Mouse (Mus musculus) MEL (cell line): ENCODE measurements around the gene Gm20388.

ENCODE experiments used
- ETS1 ChIP-seq: IDR thresholded peaks from 2 replicates; pipeline ENCODE4 v1.6.1; 2012; ENCODE audit warnings: low read depth, mild to moderate bottlenecking, inconsistent platforms, low read length, improper control_type of control experiment, moderate library complexity
- GATA1 ChIP-seq: IDR thresholded peaks from 2 replicates; pipeline ENCODE4 v1.6.1; 2011; ENCODE audit warnings: low read depth, low read length, improper control_type of control experiment
- MAX ChIP-seq: IDR thresholded peaks from 2 replicates; pipeline ENCODE4 v1.6.1; 2011; ENCODE audit warnings: low read length, improper control_type of control experiment
- POLR2AphosphoS2 ChIP-seq: IDR thresholded peaks from 2 replicates; pipeline ENCODE4 v1.6.1; 2011; ENCODE audit warnings: low read length, improper control_type of control experiment
- RAD21 ChIP-seq: IDR thresholded peaks from 2 replicates; pipeline ENCODE4 v1.6.1; 2011; ENCODE audit warnings: mild to moderate bottlenecking, low read depth, low read length, improper control_type of control experiment
- RCOR1 ChIP-seq: IDR thresholded peaks from 2 replicates; pipeline ENCODE4 v1.6.1; 2012; ENCODE audit warnings: low read depth, mild to moderate bottlenecking, inconsistent platforms, low read length, improper control_type of control experiment
- TAL1 ChIP-seq: IDR thresholded peaks from 2 replicates; pipeline ENCODE4 v1.6.1; 2012; ENCODE audit warnings: mild to moderate bottlenecking, inconsistent platforms, low read length, moderate library complexity, mixed read lengths
- USF1 ChIP-seq: IDR thresholded peaks from 2 replicates; pipeline ENCODE4 v1.6.1; 2014; ENCODE audit warnings: low read depth, mild to moderate bottlenecking, inconsistent platforms, low read length, improper control_type of control experiment, moderate library complexity

GRCm38 (mm10) chr8:122960932-122961331 is 3050.3 kb downstream of the Gm20388 start:
- TF ChIP-seq TAL1 = peak; percentile 53
- TF ChIP-seq RCOR1 = peak; percentile 71
- TF ChIP-seq USF1 = no peak
- peak; percentile 79 for TF ChIP-seq GATA1
- TF ChIP-seq RAD21 = no peak
- TF ChIP-seq ETS1 = peak; percentile 82
- peak; percentile 46; the same call in 1 of the 2 replicates for TF ChIP-seq MAX
- TF ChIP-seq POLR2AphosphoS2 = no peak
